Mouse (Mus musculus): Measurements from ENCODE around the gene Agpat3. TPM values are rescaled to one million over a fixed set of nuclear protein-coding genes. Genes with fewer than 3 reads are reported as not detected.

The Agpat3 gene
- total RNA-seq (2017) = 10.9 and 13.1 TPM in 2 replicates

DNA sequence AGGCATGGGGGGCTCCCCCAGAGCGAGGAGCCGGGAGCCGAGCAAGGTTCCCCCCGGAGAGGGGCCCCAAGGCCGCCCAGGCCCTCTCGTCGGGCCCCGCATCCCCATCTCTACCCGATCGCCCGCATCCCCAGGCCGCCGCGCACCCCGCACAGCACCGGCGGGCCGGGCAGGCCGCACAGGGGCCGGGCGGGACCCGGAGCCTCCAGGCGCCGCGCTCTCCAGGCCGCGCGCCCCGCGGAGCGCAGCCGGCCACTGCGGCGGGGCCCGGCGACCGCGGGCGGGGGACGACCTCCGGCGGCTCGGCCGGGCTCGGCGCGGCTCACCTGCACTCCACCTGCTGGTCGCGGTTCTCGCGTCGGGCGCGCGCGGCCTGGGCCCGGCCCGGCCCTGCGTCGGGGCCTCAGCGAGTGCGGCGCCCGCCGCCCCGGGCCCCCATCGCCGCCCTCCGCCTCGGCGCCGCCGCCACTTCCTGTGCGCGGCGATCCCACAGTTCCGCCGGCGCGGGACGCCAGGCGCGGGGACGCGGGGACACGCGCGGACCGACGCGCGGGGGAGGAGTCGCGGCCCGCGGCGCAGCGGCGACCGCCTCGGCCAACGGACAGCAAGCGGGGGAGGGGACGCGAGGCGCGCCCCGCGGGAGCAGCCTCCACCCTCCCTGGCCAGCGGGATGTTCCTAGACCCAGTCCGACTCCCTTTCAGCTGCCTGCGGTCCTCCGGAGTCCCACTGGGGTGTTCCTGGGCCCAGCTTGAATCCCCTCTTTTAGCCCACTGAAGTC lies at the start of gene Agpat3:
Agpat3 (minus strand) TSS at position 603 of the 779 bp plus-strand sequence.
- ATAC-seq (replicated peaks in 1 of 2; ENCODE audit: insufficient read depth in 1 of 2, low FRiP score in 2 of 2, low TSS enrichment in 1 of 2, low read depth in 1 of 2, poor library complexity in 2 of 2, severe bottlenecking in 2 of 2) = peak in 1 of 2 experiments; percentile 27; a peak in 1 of 4 replicates

DNA sequence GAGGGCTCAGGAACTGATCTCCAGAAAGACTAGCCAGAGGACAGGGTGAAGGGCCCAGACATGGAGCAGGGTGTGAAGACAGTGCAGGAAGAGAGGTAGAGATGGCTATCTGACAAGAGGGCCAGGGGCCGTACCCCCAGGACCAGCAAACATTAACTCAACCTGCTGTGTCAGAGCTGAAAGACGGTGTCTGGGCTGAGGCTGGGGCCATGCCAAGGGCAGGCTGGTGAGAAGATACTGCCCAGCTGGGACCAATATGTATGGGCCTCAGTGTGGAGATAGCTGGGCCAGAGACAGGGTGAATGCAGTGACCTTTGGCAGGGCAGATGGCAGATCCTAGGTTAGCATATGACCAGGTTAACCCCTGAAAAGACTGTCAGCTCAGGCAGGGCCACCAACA lies 48.8 kb upstream of the Agpat3 start:
- no peak for ATAC-seq (replicated peaks in 1 of 2; ENCODE audit: insufficient read depth in 1 of 2, low FRiP score in 2 of 2, low TSS enrichment in 1 of 2, low read depth in 1 of 2, poor library complexity in 2 of 2, severe bottlenecking in 2 of 2)

DNA sequence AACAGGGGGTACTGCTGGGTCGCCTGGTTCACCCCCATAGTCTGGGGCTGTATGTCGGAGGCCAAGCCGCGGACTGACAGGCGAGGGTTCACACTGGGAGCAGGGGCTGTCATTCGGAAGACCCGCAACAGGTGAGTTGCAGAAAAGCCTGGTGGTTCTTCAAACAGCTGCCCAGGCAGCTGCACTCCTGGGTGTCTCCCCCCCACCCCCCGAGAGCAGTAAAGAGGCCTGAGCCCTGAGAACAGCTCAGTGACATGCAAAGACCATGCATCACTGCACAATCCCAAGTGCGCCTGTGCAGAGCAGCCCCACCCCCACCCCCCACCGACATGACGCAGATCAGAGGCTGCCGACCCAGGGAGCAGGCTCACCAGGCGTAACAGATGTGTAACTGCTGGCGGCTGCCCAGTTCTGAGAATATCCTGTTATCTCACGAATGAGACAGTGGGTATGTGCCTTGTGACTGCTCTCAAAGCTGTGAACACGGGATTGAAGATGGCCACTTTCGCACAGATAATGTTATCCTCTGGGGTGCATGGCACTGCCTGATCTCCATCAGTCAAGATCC lies 46.9 kb upstream of the Agpat3 start:
- peak in 1 of 2 experiments; percentile 9; a peak in 1 of 4 replicates for ATAC-seq (replicated peaks in 1 of 2; ENCODE audit: insufficient read depth in 1 of 2, low FRiP score in 2 of 2, low TSS enrichment in 1 of 2, low read depth in 1 of 2, poor library complexity in 2 of 2, severe bottlenecking in 2 of 2)

DNA sequence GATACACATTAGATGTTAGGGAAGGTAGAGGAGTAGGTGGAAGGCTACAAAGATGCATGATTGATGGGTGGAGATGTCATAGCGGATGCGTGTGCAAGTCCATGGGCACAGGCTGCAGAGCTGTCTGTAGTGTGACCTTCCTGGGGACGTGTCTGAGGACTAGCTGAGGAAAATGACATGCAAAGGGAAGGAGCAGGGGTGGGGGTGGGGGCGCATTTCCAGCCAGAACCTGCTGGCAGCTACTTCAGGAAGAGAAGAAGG lies 44.3 kb upstream of the Agpat3 start:
- no peak for ATAC-seq (replicated peaks in 1 of 2; ENCODE audit: insufficient read depth in 1 of 2, low FRiP score in 2 of 2, low TSS enrichment in 1 of 2, low read depth in 1 of 2, poor library complexity in 2 of 2, severe bottlenecking in 2 of 2)

DNA sequence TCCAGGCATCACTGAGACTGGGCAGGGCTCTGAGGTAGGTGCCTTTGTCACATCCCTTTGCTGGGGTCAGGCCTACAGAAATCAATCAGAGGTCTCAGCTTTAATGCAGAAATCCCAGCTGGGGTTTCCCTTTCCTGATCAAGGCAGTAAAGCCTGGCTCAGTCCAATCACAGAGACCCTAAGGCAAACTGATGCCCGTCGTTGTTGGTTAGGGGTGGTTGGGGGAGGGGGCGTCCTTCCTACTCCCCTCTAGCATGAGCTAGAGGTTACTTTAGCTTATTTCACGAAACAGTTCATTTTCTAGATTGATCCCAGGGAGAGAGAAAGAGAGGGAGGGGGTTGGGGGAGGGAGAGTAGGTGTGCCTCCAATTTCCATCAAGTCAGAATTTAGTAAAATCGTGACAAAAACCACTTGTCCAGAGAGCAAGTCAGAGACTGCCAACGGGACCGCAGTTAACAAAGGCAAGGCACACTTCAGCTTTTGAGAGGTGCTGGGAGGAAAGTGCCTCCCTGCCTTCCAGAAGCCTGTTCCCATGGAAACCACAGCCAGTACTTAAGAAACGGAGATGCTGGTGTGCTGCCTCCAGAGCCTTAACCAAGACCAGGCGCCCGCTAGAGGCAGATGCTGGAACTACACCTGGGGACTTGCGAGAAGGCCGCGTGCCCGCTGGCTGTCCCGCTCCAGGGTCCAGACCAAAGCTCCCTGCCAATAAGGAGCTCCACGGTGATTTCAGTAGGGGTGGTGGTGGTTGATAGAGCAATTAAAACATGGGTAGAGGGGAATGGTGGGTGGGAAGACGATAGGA lies 43.7 kb upstream of the Agpat3 start:
- ATAC-seq (replicated peaks in 1 of 2; ENCODE audit: insufficient read depth in 1 of 2, low FRiP score in 2 of 2, low TSS enrichment in 1 of 2, low read depth in 1 of 2, poor library complexity in 2 of 2, severe bottlenecking in 2 of 2) = peak; percentile 67 to 79

DNA sequence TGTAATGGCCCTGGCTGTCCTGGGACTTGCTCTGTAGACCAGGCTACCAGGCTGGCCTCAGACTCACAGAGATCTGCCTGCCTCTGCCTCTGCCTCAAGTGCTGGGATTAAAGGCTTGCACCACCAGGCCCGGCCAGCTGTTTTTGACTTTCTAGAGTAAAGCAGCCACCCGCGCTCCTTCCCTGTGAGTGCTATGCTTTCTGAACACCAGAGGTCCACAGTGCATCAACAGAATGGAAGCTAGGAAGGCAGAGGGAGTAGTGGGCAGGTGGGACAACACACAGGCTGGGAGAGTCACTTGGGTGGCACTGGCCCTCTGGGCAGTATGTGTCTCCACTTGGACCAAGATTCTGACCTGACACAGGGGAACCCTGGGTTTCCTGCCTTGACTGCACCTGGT lies 43.1 kb upstream of the Agpat3 start:
- ATAC-seq (replicated peaks in 1 of 2; ENCODE audit: insufficient read depth in 1 of 2, low FRiP score in 2 of 2, low TSS enrichment in 1 of 2, low read depth in 1 of 2, poor library complexity in 2 of 2, severe bottlenecking in 2 of 2) = no peak

DNA sequence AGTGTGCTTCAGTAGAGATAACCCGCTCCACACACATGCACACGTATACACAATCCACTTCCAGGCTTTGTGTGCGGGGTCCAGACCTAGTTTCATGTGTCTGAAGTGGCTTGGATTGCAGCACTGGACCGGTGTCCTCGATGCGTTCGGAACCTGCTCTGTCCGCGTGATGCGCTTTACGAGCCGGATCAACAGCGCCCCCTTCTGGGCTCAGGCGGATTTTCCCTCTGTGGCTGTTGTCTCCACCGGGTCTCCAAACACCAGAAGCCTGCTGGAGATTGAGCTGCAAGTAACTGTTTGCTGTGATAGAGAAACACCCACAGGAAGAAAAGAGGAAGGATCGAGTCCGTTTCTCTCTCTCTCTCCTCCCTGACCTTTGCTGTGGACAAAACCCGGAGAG lies 39.8 kb upstream of the Agpat3 start:
- peak; percentile 53 to 70 for ATAC-seq (replicated peaks in 1 of 2; ENCODE audit: insufficient read depth in 1 of 2, low FRiP score in 2 of 2, low TSS enrichment in 1 of 2, low read depth in 1 of 2, poor library complexity in 2 of 2, severe bottlenecking in 2 of 2)

DNA sequence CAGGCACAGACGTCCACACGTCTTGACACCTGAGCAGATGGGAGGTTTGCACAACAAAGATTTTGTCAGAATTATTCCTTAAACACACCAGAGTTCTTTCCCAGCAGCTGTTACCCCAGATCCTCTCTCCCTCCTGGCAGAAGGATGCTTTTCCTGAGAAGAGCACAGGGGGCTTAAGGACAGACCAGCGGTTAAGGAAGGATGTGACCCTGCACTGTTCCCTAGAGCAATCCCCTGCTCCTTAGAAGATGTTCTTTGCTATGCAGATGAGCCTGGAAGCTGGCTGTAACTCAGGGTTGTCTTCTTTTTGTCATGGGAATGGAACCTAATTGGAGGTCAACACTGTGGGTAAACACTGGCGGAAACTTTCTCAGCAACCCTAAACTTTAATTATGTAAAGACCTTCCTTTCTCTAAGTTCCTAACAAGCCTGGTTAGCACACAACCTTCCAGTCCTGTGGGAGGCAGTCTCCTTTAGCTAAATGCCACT lies 38.7 kb upstream of the Agpat3 start:
- no peak for ATAC-seq (replicated peaks in 1 of 2; ENCODE audit: insufficient read depth in 1 of 2, low FRiP score in 2 of 2, low TSS enrichment in 1 of 2, low read depth in 1 of 2, poor library complexity in 2 of 2, severe bottlenecking in 2 of 2)

DNA sequence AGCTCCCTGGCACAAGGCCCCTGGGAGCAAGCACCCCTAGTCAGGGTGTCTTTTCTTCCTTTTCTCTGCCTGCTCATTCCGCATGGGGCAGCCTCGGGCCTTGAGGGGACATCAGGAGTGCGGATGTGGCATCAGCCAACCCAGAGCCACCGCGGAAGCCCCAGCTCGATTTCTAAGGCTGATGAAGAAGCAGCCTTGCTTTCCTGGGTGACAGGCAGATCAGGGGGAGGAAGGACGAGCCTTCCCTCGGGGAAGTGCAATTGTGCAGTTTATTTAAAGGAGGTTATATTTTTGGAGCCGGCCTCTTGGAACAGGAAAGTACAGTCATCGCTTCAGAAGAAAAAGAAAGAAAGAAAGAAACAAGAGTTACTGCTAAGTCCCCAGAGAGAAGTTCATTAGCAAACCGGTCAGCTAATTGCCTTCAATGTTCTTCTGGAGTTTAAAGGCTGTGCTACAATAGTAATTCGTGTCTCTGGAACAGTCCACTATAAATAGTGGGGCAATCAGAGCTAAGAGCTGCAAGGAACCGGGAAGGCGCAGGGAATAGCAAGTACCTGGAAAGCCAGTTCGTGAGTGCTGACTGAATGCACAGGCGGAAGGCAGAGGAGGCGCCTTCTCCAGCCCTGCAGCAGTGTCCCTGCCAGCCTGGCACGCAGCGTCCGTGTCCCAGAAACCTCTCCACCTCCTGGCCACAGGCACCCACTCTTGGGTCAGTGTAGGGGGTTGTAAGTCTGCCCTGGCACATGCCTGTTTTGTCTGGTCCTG lies 36.1 kb upstream of the Agpat3 start:
- ATAC-seq (replicated peaks in 1 of 2; ENCODE audit: insufficient read depth in 1 of 2, low FRiP score in 2 of 2, low TSS enrichment in 1 of 2, low read depth in 1 of 2, poor library complexity in 2 of 2, severe bottlenecking in 2 of 2) = no peak

DNA sequence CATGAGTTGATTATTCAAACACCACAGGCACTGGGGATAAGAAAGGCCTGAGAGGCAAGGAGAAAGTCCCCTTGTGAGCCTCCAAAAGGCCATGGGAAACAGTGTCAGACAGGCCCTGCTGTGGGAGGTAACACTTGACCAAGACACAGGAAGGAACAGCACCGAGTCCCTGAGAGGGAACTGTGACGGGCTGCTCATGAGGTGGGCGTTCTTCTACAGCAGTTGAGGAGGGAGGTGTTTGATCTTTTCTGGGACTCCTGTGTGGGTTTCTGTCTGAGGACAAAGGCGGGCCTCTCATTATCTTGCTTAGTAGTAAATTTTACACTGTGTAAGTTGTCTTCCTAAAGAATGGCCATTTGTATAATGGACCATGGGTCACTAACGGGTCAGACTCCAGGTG lies 33.2 kb upstream of the Agpat3 start:
- ATAC-seq (replicated peaks in 1 of 2; ENCODE audit: insufficient read depth in 1 of 2, low FRiP score in 2 of 2, low TSS enrichment in 1 of 2, low read depth in 1 of 2, poor library complexity in 2 of 2, severe bottlenecking in 2 of 2) = no peak

DNA sequence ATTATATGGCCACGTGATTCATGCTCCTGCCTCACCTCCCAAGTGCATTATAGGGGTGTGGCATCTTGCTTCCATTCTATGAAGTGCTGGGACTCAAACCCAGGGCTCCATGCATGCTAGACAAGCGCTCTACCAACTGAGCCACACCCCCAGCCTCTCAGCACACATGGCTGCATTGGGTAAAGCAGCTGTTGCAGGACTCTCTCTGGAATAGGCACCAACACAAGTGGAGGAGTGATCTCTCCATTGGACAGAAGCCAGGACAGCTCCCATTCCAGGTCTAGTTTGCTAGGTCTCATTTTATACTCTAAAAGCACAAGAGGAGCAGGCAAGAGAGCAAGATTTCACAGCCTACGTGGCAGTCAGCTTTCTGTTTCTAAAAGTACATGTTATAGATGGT lies 31.3 kb upstream of the Agpat3 start:
- no peak for ATAC-seq (replicated peaks in 1 of 2; ENCODE audit: insufficient read depth in 1 of 2, low FRiP score in 2 of 2, low TSS enrichment in 1 of 2, low read depth in 1 of 2, poor library complexity in 2 of 2, severe bottlenecking in 2 of 2)

DNA sequence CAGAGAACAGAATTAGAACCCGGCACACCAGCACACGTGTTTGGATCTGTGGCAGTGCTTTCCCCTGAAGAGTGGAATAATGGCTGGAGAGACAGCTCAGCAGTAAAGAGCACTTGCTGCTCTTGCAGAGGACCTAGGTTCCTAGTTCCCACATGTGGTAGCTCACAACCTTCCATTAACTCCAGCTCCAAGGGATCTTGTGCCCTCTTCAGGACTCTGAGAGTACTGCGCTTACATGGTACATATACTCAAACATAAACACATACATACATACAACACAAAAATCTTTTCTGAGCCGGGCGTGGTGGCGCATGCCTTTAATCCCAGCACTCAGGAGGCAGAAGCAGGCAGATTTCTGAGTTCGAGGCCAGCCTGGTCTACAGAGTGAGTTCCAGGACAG lies 26.2 kb upstream of the Agpat3 start:
- ATAC-seq (replicated peaks in 1 of 2; ENCODE audit: insufficient read depth in 1 of 2, low FRiP score in 2 of 2, low TSS enrichment in 1 of 2, low read depth in 1 of 2, poor library complexity in 2 of 2, severe bottlenecking in 2 of 2) = no peak

DNA sequence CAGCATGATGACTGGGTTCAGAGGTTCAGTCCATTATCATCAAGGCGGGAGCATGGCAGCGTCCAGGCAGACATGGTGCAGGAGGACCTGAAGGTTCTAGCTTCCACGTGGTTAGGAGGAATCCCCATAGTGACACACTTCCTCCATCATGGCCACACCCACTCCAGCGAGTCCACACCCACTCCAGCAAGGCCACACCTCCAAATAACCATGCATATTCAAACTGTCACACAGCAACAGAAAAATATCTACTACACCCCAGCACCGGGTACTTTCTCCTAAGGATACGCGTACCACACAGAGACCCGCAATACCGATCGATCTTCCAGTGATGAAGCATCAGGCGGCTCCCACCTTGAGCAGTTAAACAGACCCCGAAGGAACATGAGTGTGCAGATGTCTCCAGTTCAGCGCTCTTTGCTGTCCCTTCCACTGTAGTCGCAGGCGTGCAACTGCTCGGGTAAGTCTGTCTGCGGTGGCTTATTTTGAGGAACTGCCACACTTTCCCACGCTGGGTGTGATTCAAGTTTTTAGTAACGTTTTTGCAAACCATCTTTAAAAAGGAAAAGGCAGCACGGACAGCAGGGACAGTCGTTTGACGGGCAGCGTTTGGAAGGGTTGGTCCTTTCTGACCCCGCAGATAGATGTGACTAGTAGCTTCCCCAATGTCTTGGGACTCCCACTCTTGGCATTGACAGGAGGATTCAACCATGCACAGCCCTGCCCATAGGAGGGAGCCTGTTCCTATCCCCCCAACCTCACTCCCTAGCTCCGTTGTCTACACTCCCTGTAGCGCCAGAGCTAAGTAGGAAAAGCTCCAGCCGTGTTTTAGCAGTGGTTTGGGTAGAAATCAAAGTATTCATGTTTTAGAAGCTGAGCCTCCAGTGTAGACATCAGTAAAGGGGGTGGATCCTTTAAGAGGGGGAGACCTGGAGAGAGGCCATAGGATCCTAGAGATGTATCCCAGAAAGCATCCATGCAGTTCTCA lies 20.7 kb upstream of the Agpat3 start:
- ATAC-seq (replicated peaks in 1 of 2; ENCODE audit: insufficient read depth in 1 of 2, low FRiP score in 2 of 2, low TSS enrichment in 1 of 2, low read depth in 1 of 2, poor library complexity in 2 of 2, severe bottlenecking in 2 of 2) = peak; percentile 88 to 92

DNA sequence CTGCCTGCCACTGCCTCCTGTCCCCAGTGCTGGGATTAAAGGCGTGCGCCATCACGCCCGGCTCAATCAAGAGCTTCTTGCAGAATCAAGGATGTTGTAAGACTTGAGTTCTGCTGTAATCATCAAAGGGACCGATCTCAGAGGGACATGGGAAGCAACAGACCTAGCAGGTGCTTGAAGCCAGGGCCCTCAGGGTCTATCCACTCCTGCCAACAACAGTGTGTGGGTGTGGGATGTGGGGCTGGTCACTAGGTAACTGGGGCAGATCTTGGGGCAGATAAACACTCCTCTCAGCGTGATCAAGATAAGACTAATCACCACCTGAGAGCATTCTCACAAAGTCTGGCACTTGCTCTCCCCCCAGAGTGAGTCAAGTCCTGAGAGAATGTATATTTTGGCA lies 19.5 kb upstream of the Agpat3 start:
- ATAC-seq (replicated peaks in 1 of 2; ENCODE audit: insufficient read depth in 1 of 2, low FRiP score in 2 of 2, low TSS enrichment in 1 of 2, low read depth in 1 of 2, poor library complexity in 2 of 2, severe bottlenecking in 2 of 2) = no peak

DNA sequence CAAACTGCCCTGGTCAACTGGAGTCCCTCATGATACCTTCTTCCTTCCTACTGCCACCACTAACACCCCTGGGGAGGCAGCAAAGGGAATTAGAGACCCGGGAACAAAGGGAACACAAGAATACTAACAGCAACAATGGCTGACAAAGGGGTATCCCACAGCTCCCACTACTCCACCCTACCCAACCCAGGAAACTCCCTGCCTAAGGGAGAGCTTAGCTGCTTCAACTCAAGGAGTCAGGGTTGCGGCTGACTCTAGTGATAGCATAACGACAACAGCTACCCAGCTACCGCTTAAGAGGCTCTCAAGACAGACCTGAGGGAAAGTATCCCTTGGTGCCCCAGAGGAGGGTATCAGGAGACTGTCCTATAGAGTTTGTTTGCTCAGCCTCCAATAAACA lies 15.3 kb upstream of the Agpat3 start:
- no peak for ATAC-seq (replicated peaks in 1 of 2; ENCODE audit: insufficient read depth in 1 of 2, low FRiP score in 2 of 2, low TSS enrichment in 1 of 2, low read depth in 1 of 2, poor library complexity in 2 of 2, severe bottlenecking in 2 of 2)

DNA sequence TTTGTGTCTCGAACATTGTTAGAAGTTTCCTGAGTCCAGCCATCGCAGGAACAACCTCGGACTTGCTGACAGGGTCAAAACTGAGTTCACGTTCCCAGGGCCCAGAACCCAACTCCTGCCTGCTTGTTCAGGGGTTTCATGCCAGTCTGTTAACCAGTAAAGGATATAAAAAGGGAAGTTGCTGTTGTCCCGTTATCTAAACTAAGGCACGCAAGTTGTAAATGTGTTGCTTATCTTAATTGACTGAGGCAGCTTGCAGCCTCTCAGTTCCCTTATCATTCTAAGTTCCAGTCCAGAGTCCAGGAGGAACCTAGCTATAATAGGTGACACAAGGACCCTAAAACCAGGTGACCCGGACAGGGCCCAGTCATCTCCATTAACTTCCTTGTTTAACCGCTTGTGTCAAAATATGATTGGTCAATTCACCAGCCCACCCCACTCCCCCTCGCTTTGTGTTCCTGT lies 14.6 kb upstream of the Agpat3 start:
- peak; percentile 58 to 74 for ATAC-seq (replicated peaks in 1 of 2; ENCODE audit: insufficient read depth in 1 of 2, low FRiP score in 2 of 2, low TSS enrichment in 1 of 2, low read depth in 1 of 2, poor library complexity in 2 of 2, severe bottlenecking in 2 of 2)

Measured in hematopoietic stem cell, adult 5-6 weeks (primary cell).